Mouse (Mus musculus): ENCODE measurements around the gene Fry. TPM values are rescaled to one million over a fixed set of nuclear protein-coding genes. Genes with fewer than 3 reads are reported as not detected.

The Fry gene
- polyA plus RNA-seq, 1 experiment from 2014 or later = 14.7 TPM

GRCm38 (mm10) chr5:150302996-150303395 is 184.6 kb downstream of the Fry start:
- peaks cover 8% of the 10 kb centered on the region; the same call in 1 of the 2 replicates for H3K36me3 ChIP-seq
- peaks cover 8% of the 10 kb centered on the region for H3K4me1 ChIP-seq
- no peaks in the 10 kb centered on the region for H3K9me3 ChIP-seq
- DNase-seq (ENCODE audit: low spot score) = no peak
- no peaks in the 10 kb centered on the region for H3K27me3 ChIP-seq (ENCODE audit: insufficient read depth, poor library complexity, severe bottlenecking)
- no peak overlapping the region for H3K4me3 ChIP-seq
- WGBS = 37% methylated on average over 5 of the region's 5 CpGs
- peak overlapping the region; percentile 39; the same call in 1 of the 2 replicates for H3K27ac ChIP-seq

GRCm38 (mm10) chr5:150306497-150306896 is 188.1 kb downstream of the Fry start:
- WGBS = 85% methylated on average over 5 of the region's 5 CpGs
- no peak overlapping the region for H3K4me3 ChIP-seq
- no peaks in the 10 kb centered on the region for H3K9me3 ChIP-seq
- H3K36me3 ChIP-seq = peaks cover 33% of the 10 kb centered on the region; the same call in 1 of the 2 replicates
- H3K27ac ChIP-seq = no peak overlapping the region
- H3K4me1 ChIP-seq = peaks cover 8% of the 10 kb centered on the region
- H3K27me3 ChIP-seq (ENCODE audit: insufficient read depth, poor library complexity, severe bottlenecking) = no peaks in the 10 kb centered on the region
- DNase-seq (ENCODE audit: low spot score) = no peak

GRCm38 (mm10) chr5:150313229-150313628 is 194.8 kb downstream of the Fry start:
- H3K4me3 ChIP-seq = no peak overlapping the region
- no peaks in the 10 kb centered on the region for H3K27me3 ChIP-seq (ENCODE audit: insufficient read depth, poor library complexity, severe bottlenecking)
- H3K4me1 ChIP-seq = peaks cover 10% of the 10 kb centered on the region; the same call in 1 of the 2 replicates
- no peaks in the 10 kb centered on the region for H3K9me3 ChIP-seq
- no peak for DNase-seq (ENCODE audit: low spot score)
- peaks cover 43% of the 10 kb centered on the region for H3K36me3 ChIP-seq
- H3K27ac ChIP-seq = no peak overlapping the region
- 67% methylated on average over 2 of the region's 2 CpGs for WGBS

- Histone ChIP-seq H3K36me3 (peaks cover 33% of the 10 kb centered on the region), H3K4me3 (no peak overlapping the region), H3K4me1 (peaks cover 15% of the 10 kb centered on the region; the same call in 1 of the 2 replicates), H3K9me3 (no peaks in the 10 kb centered on the region), H3K27ac (no peak overlapping the region), H3K27me3 (ENCODE audit: insufficient read depth, poor library complexity, severe bottlenecking) (no peaks in the 10 kb centered on the region)
- no peak for DNase-seq (ENCODE audit: low spot score)
- 90% methylated on average over 6 of the region's 6 CpGs for WGBS
Measured at GRCm38 (mm10) chr5:150314582-150314981, 196.1 kb downstream of the Fry start.

GRCm38 (mm10) chr5:150325411-150325810 is 207.0 kb downstream of the Fry start:
- no peak overlapping the region for H3K4me3 ChIP-seq
- H3K36me3 ChIP-seq = peaks cover 26% of the 10 kb centered on the region; the same call in 1 of the 2 replicates
- WGBS = 78% methylated on average over 5 of the region's 5 CpGs
- H3K4me1 ChIP-seq = peaks cover 2% of the 10 kb centered on the region; the same call in 1 of the 2 replicates
- H3K9me3 ChIP-seq = no peaks in the 10 kb centered on the region
- no peaks in the 10 kb centered on the region for H3K27me3 ChIP-seq (ENCODE audit: insufficient read depth, poor library complexity, severe bottlenecking)
- H3K27ac ChIP-seq = no peak overlapping the region
- DNase-seq (ENCODE audit: low spot score) = no peak

- Histone ChIP-seq H3K36me3 (peaks cover 19% of the 10 kb centered on the region; the same call in 1 of the 2 replicates), H3K4me3 (no peak overlapping the region), H3K4me1 (peaks cover 12% of the 10 kb centered on the region), H3K27me3 (ENCODE audit: insufficient read depth, poor library complexity, severe bottlenecking) (no peaks in the 10 kb centered on the region), H3K9me3 (no peaks in the 10 kb centered on the region), H3K27ac (no peak overlapping the region)
- no peak for DNase-seq (ENCODE audit: low spot score)
- WGBS = 80% methylated on average over 6 of the region's 6 CpGs
Measured at GRCm38 (mm10) chr5:150328686-150329085, 210.2 kb downstream of the Fry start.

GRCm38 (mm10) chr5:150331821-150332220 is 213.4 kb downstream of the Fry start:
- 83% methylated on average over 2 of the region's 2 CpGs for WGBS
- Histone ChIP-seq H3K9me3 (no peaks in the 10 kb centered on the region), H3K27ac (no peak overlapping the region), H3K4me3 (no peak overlapping the region), H3K4me1 (peaks cover 12% of the 10 kb centered on the region), H3K27me3 (ENCODE audit: insufficient read depth, poor library complexity, severe bottlenecking) (no peaks in the 10 kb centered on the region), H3K36me3 (peaks cover 8% of the 10 kb centered on the region)
- DNase-seq (ENCODE audit: low spot score) = no peak

- no peaks in the 10 kb centered on the region for H3K9me3 ChIP-seq
- H3K36me3 ChIP-seq = peaks cover 8% of the 10 kb centered on the region
- H3K4me1 ChIP-seq = peaks cover 12% of the 10 kb centered on the region
- H3K27me3 ChIP-seq (ENCODE audit: insufficient read depth, poor library complexity, severe bottlenecking) = no peaks in the 10 kb centered on the region
- H3K27ac ChIP-seq = peak overlapping the region; percentile 31; the same call in 1 of the 2 replicates
- DNase-seq (ENCODE audit: low spot score) = no peak
- WGBS = 51% methylated on average over 5 of the region's 5 CpGs
- H3K4me3 ChIP-seq = no peak overlapping the region
Measured at GRCm38 (mm10) chr5:150332810-150333209, 214.4 kb downstream of the Fry start.

- DNase-seq (ENCODE audit: low spot score) = no peak
- H3K27me3 ChIP-seq (ENCODE audit: insufficient read depth, poor library complexity, severe bottlenecking) = no peaks in the 10 kb centered on the region
- H3K27ac ChIP-seq = peak overlapping the region; percentile 31; the same call in 1 of the 2 replicates
- WGBS = 48% methylated on average over 10 of the region's 10 CpGs
- H3K9me3 ChIP-seq = no peaks in the 10 kb centered on the region
- peaks cover 8% of the 10 kb centered on the region for H3K36me3 ChIP-seq
- peaks cover 12% of the 10 kb centered on the region for H3K4me1 ChIP-seq
- H3K4me3 ChIP-seq = no peak overlapping the region
Measured at GRCm38 (mm10) chr5:150333328-150333731, 214.9 kb downstream of the Fry start.

- WGBS = 72% methylated on average over 10 of the region's 10 CpGs
- H3K9me3 ChIP-seq = no peaks in the 10 kb centered on the region
- H3K27ac ChIP-seq = no peak overlapping the region
- DNase-seq (ENCODE audit: low spot score) = no peak
- no peaks in the 10 kb centered on the region for H3K27me3 ChIP-seq (ENCODE audit: insufficient read depth, poor library complexity, severe bottlenecking)
- H3K36me3 ChIP-seq = peaks cover 16% of the 10 kb centered on the region
- H3K4me3 ChIP-seq = no peak overlapping the region
- peaks cover 19% of the 10 kb centered on the region for H3K4me1 ChIP-seq
Measured at GRCm38 (mm10) chr5:150336451-150336850, 218.0 kb downstream of the Fry start.

- Histone ChIP-seq H3K4me1 (peaks cover 17% of the 10 kb centered on the region), H3K9me3 (no peaks in the 10 kb centered on the region), H3K36me3 (peaks cover 24% of the 10 kb centered on the region), H3K27ac (no peak overlapping the region), H3K4me3 (no peak overlapping the region), H3K27me3 (ENCODE audit: insufficient read depth, poor library complexity, severe bottlenecking) (no peaks in the 10 kb centered on the region)
- no peak for DNase-seq (ENCODE audit: low spot score)
- WGBS = 91% methylated on average over 7 of the region's 7 CpGs
Measured at GRCm38 (mm10) chr5:150337696-150338095, 219.3 kb downstream of the Fry start.

GRCm38 (mm10) chr5:150340944-150341343 is 222.5 kb downstream of the Fry start:
- 65% methylated on average over 5 of the region's 5 CpGs for WGBS
- no peak for DNase-seq (ENCODE audit: low spot score)

GRCm38 (mm10) chr5:150342139-150342538 is 223.7 kb downstream of the Fry start:
- Histone ChIP-seq H3K4me1 (peaks cover 19% of the 10 kb centered on the region), H3K9me3 (no peaks in the 10 kb centered on the region), H3K27me3 (ENCODE audit: insufficient read depth, poor library complexity, severe bottlenecking) (no peaks in the 10 kb centered on the region), H3K27ac (no peak overlapping the region), H3K4me3 (no peak overlapping the region), H3K36me3 (peaks cover 28% of the 10 kb centered on the region)
- no peak for DNase-seq (ENCODE audit: low spot score)
- WGBS = 88% methylated on average over 3 of the region's 3 CpGs

More at GRCm38 (mm10) chr5:150340944-150341343, 222.5 kb downstream of the Fry start:
- Histone ChIP-seq H3K9me3 (no peaks in the 10 kb centered on the region), H3K27me3 (ENCODE audit: insufficient read depth, poor library complexity, severe bottlenecking) (no peaks in the 10 kb centered on the region), H3K4me1 (peaks cover 10% of the 10 kb centered on the region), H3K4me3 (no peak overlapping the region), H3K36me3 (peaks cover 29% of the 10 kb centered on the region), H3K27ac (0 out of 2 replicates have a peak overlapping the region, but pooled peaks have one; percentile 13)

- Histone ChIP-seq H3K9me3 (peaks cover 4% of the 10 kb centered on the region; the same call in 1 of the 2 replicates), H3K36me3 (peaks cover 43% of the 10 kb centered on the region), H3K4me1 (peaks cover 13% of the 10 kb centered on the region), H3K27me3 (ENCODE audit: insufficient read depth, poor library complexity, severe bottlenecking) (no peaks in the 10 kb centered on the region), H3K27ac (peak overlapping the region; percentile 67), H3K4me3 (no peak overlapping the region)
- DNase-seq (ENCODE audit: low spot score) = no peak
- 85% methylated on average over 7 of the region's 7 CpGs for WGBS
Measured at GRCm38 (mm10) chr5:150345946-150346345, 227.5 kb downstream of the Fry start.

Data from heart, embryonic 10.5 days (tissue).